Mouse (Mus musculus) CD4-positive, CD25-positive, alpha-beta regulatory T cell, adult 2 months (primary cell): Measurements from ENCODE around the gene Gdf11.
A peak's percentile ranks its signal among the peaks of the same experiment; 100 is the strongest.

ENCODE experiments used
- DNase-seq: peaks from one replicate; pipeline ENCODE4 v3.0.0-alpha.2; 2012; ENCODE audit warnings: low read depth, low spot score

Gene Gdf11

DNA sequence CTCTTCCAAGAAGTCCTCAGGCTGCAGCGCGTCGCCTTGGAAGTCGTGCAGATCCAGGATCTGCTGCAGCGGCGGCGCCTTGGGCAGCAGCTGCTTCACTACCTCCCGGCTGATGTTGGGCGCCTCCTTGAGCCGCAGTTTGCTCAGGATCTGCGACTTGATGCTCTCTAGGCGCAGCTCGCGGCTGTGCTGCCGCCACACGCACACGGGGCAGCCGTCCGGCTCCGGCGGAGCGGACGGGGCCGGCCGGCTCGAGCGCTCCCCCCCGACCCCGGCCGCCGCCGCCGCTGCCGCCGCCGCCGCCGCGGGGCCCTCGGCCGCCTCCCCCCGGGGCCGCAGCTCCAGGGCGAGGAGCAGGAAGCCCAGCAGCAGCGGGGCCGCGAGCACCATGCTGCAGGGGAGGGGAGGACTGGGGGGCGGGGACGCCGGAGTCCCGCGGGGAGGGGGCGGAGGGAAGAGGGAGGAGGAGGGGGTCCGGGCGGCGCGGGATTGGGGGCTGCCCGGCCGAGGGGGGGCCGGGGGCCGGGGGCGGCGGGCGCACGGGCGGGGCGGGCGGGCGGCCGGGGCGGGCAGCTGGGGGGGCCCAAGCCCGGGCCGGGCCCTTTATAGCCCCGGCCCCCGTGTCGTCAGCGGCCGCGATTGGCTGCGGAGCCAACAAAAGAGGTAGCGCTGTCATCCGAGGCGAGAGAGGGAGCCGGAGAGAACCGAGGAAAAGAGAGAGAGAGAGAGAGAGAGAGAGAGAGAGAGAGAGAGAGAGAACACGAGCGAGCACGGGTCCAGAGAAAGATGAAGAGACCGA lies at the start of gene Gdf11:
Gene Gdf11 (minus strand): TSS at position 423 of the 799 bp plus-strand sequence.
- DNase-seq, result peak; percentile 80

DNA sequence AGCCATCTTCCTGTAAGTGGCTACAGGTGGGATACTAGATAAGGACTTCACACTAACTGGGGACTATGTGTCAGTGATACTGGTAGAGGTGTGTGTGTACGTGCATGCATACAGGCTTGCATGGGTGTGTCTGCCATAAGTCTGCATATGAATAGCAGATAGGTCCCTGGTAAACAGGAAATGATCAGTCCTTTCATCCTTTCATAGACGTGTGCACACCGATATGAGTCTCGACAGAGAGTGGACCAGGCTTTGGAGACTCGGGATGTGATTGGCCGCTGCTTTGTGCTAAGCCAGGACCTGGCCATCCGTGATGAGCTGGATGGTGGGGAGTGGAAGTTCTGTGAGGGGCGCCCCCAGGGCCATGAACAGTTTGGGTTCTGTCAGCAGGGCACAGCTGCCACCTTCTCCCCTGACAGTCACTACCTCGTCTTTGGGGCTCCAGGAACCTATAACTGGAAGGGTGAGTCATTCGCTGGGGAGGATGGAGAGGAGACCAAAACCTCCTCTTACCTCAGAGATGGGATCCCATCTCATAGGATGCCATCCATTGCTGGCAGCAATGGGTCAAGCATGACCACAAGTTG lies 49.0 kb upstream of the Gdf11 start:
- DNase-seq, result peak; percentile 58

- no peak for DNase-seq
Observed at GRCm38 (mm10) chr10:128938974-128939373, 47.5 kb upstream of the Gdf11 start.

GRCm38 (mm10) chr10:128938457-128938856 lies 46.9 kb upstream of the Gdf11 start:
- no peak for DNase-seq

DNA sequence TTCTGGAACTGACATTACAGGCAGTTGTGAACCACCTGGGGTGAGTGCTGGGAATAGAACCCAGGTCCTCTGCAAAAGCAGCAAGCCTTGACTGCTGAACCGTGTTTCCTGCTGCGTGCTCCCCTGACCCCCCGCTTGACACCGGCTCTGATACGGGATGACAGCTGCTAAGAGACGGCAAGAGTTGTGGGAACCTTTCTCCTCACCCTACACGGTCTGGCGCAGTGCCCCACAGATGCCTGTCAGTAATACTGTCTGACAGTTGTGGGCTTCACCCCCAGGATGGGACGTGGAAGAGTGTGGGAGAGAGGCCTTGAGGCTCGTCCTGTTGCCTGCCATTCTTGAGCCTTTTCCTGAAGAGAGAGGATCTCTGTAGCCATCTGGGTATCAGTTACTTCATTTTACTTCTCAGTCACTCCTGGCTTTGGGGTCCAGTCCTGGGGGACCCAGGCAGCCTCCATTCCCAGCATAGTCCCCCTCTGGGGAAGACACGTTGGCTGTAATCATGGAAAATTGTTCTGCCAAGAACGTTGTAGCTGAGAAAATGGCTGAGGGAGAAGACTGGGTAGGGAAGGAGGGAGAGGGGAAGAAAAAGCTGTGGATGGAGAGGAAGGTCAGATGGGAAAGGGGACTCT lies 46.4 kb upstream of the Gdf11 start:
- DNase-seq, result no peak

DNA sequence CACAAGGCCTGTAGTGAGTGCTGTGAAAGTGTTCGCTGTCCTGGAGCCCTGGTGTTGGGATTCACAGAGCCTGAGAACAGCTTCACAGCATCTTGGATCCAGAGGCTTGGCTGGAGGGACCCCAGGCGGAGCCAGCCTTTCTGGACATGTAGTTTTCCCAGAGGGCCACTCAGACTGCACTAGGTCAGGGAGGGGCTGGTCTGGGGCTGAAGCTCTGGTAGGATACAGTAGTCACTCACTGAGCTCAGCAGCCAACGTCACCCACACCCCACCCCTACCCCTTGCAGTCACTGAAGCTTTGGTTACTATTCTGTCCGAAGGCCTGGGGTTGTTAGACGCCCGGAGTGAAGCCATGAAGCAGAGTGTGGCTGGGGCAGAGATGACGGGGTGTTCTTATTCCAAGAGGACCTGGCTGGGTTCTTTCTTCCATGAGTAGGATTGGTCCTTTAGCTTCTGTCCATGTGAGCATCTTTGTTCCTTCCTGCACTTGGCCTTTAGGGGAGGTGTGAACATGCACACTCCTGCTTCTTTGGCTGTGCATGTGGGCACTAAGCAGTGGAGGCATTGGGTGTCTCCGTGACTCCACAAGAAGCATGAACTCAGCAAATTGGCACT lies 44.4 kb upstream of the Gdf11 start:
- no peak for DNase-seq

- no peak for DNase-seq
Observed at GRCm38 (mm10) chr10:128934997-128935787, 43.7 kb upstream of the Gdf11 start.

DNA sequence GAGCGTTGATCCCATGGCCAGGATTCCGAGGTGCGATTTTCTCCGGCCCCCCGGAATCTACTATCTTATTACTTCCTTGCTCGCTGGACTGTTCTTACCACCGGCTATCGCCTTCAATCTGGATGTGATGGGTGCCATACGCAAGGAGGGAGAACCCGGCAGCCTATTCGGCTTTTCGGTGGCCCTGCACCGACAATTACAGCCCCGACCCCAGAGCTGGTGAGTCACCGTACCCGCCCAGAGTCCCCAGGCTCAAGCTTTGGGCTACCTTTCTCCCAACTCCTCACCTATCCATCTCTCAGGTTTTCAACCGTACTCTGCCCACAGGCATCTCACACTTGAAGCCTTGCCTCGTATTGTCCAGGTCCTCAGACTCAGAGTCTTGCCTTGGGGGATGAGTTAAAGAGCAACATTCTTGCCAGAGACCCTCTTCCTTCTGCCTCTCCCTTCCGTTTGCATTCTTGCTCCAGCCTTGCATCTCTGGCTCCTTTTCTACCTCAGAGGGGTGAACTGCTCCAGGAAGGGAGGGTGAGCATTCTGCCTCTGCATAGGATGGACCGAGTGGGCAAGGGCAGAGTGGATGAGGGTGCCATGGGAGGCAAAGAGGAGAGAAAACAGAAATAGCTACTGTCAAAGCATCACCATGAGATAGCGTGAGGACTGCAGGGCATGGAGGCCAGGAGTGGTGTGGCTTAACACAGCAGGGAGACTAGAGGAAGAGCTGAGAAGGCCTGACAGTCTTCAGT lies 42.6 kb upstream of the Gdf11 start:
- DNase-seq, result no peak

DNA sequence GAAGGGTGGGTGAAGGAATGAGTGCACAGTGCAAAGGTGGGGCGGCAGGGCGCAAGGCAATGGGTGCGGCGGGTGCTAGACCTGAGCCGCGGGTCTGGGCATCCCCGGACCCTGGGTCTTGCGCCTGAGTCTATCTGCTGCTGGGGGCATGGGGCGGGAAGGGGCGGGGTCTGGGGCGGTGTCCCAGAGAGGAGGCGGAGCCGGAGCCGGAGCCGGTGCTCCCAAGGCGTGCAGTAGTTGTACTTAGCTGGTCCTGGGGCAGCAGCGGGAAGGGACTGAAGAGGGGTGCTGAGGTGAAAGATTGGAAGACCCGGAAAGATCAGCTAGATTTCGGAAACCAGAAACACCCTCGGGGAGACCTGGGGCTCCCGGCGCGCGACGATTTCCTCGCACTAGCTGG lies 42.1 kb upstream of the Gdf11 start, which contains the start of gene Itga7:
Gene Itga7 (plus strand): TSS at position 245 of the 400 bp plus-strand sequence.
- DNase-seq, result peak; percentile 61

DNA sequence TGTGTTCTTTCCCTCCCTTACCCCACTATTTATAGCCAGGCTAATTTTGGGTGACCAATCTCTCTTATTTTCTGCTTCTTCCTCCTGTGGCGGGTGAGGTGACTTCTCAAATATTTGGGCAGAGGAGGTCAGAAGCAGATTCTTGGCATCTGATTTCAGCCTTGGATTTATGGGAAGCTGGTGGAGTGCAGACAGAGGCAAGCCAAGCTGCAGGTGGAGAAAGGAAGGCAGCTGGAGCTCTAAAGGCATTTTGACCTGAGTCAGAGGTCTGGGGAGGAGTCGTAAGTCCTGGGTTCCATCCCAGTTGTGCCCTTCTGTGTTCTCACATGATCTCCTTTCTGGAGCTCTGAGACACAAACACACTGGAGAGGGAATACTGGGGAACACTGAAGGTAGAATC lies 39.9 kb upstream of the Gdf11 start:
- DNase-seq, result no peak

- DNase-seq, result no peak
Observed at GRCm38 (mm10) chr10:128929638-128930378, 38.3 kb upstream of the Gdf11 start.

GRCm38 (mm10) chr10:128928356-128928755 lies 36.8 kb upstream of the Gdf11 start:
- DNase-seq, result no peak

DNA sequence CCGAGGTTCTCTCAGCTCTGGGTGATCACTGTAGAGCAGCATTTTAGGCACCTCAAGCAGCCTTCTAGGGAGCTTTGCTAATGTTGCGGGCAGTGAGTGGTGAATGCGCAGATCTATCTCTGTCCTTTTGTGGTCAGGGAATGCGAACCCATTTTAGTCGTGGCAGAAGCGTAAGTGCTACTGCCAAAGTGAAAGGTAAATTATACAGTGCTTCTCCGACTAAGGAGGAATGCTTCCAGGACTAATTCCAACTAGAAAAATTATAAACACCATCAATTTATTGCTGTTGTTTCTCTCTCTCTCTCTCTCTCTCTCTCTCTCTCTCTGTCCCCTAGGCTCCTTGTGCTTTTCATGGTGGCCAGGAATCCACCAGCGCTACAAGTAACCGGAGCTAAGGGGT lies 32.4 kb upstream of the Gdf11 start, which contains the start of gene Bloc1s1:
Gene Bloc1s1 (minus strand): TSS at position 101 of the 400 bp plus-strand sequence.
- no peak for DNase-seq

GRCm38 (mm10) chr10:128923013-128923691 lies 31.6 kb upstream of the Gdf11 start:
- peak; percentile 92 for DNase-seq

DNA sequence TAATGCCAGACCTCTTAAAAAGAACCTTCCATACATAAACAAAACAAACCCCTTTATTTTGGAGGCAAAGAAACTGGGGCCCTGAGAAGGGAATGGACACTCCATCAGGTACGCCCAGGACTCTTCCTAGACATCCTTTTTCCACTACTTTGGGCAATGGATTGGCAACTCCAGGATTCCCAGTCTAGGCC lies 31.2 kb upstream of the Gdf11 start, which contains the start of gene Rdh5:
Gene Rdh5 (minus strand): TSS at position 67 of the 191 bp plus-strand sequence.
- DNase-seq, result no peak

DNA sequence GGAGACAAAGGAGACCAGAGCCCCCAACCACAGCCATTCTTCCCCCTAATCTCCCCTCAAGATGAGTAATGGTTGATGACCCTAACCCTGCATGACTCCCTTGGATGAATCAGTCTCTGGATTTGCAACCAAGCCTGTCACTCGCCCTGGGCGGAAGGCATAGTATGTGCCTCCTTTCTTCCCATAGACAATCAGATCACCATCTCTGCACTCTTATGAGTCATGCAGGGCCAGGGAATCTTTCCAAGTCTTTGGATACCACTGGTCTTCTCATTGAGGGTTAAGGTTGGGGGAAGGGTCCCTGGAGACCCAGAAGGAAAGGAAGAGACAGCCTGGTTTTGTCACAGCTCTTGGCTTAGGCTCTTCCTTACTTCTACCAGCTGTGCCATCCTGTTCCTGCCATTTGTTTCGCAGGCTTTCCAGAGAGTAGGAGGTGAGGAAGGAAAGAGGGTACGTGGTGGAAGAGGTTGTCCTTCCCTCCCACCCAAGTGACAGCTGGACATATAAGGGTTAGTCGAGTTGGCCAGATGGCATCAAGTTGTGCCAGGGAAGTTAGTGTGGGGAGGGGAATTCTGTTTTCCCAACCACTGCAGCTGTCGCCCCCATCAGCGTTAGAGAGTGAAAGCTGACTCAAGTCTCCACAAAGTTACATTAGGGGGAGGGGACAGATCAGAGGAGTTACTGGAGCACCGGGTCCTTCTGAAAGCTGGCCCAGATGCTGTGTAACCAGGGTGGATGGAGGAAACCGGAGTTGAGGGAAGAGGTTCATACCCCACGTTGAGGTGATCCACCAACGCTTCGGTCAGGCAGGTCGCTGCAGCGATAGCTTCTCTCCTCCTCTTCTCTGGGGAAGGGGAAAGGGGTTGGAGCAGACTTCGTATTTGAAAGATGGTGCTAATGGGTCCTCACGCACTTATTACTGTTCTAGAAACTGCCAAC lies 30.6 kb upstream of the Gdf11 start:
- no peak for DNase-seq

DNA sequence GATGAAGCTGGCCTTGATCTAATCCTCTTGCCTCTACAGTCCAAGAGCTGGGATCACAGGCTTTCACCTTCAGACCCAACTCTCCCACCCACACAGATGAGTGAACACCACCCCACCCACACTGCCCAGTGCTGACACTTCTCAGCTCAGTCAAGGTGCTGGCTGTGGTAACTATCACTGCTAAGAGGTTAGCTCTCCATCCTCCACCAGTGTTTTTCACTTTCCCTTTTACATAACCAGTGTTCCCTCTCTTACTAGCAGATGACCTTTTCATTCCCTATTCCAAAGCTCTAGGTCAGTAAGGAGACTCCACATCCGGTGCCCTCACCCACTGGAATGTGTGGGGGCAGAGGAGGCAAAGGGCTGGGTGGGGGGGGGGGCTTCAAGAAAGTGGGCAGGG lies 29.7 kb upstream of the Gdf11 start:
- DNase-seq, result no peak

DNA sequence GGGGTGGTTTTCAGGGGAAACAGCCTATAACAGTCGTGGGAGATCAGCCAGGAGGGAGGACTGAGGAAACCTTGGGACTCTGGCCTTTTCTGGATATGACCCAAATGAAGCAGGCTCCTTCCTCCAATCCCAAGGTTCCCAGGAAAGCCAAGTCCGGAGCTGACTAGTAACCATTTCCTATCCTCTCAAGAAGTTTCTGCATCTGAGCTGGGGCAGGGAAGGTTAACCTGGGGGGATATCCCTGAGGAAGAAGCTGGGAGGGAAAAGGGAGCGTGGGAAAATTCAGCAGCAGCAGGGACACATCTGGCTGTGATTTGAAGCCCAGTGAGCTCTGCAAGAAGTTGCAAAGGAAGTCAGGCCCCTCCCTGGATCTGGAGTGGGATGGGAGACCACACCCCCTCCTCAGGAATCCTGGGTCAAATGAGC lies 29.2 kb upstream of the Gdf11 start:
- DNase-seq, result no peak

DNA sequence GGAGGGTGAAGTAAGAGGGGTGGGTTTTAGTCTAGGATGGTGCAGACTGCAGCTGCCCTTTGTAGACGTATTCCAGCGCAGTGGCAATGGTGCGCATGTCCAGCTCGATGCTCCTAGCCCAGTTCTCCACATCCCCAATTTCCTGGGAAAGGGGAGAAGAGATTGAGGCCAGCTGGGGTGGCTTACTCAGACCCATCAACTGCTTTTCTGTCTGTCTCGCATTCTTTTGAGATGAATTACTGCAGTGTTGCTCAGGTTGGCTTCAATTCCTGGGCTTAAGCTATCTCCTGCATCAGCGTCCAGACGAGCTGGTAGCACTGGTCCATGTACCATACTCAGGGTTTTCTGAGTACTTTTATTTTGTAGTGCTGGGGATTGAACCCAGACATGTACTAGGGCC lies 28.4 kb upstream of the Gdf11 start:
- no peak for DNase-seq
